Mouse (Mus musculus) forebrain, embryonic 16.5 days (tissue): Measurements from ENCODE around the gene Gm13290. TPM values are rescaled to one million over a fixed set of nuclear protein-coding genes. Genes with fewer than 3 reads are reported as not detected.
"Not testable (repeated sequence)": the region's sequence is repeated elsewhere in the genome, so short reads cannot be mapped to it uniquely, and the experiment has no call there.

ENCODE experiments used
- ATAC-seq: fragments of 200-750 bp; cut with Nextera tagmentation; 2 replicates; pipeline ENCODE4 v1.8.0; 2017; ENCODE audit warnings: mild to moderate bottlenecking, moderate library complexity
- H3K27ac ChIP-seq: fragments of 300-500 bp; sonication (generic); 2 replicates; pipeline ENCODE4 v1.5.1; 2014; ENCODE audit warnings: low read length, control low read depth
- H3K27me3 ChIP-seq: fragments of 300-500 bp; sonication (generic); replicated peaks from 2 replicates; pipeline ENCODE4 v1.6.1; 2014; ENCODE audit warnings: low read length; ENCODE audit not compliant: control insufficient read depth, insufficient read depth
- H3K36me3 ChIP-seq: fragments of 300-500 bp; sonication (generic); 2 replicates; pipeline ENCODE4 v1.6.1; 2014; ENCODE audit not compliant: control insufficient read depth, insufficient read depth
- H3K4me1 ChIP-seq: fragments of 300-500 bp; sonication (generic); replicated peaks from 2 replicates; pipeline ENCODE4 v1.6.1; 2014; ENCODE audit warnings: low read length; ENCODE audit not compliant: control insufficient read depth, insufficient read depth
- H3K4me2 ChIP-seq: fragments of 300-500 bp; sonication (generic); 2 replicates; pipeline ENCODE4 v1.6.1; 2014; ENCODE audit warnings: mild to moderate bottlenecking, low read length, control low read depth
- H3K4me3 ChIP-seq: fragments of 300-500 bp; sonication (generic); replicated peaks from 2 replicates; pipeline ENCODE4 v1.5.1; 2014; ENCODE audit warnings: mild to moderate bottlenecking, low read length, control low read depth
- H3K9ac ChIP-seq: fragments of 300-500 bp; sonication (generic); replicated peaks from 2 replicates; pipeline ENCODE4 v1.6.1; 2014; ENCODE audit warnings: low read depth, low read length, control low read depth
- H3K9me3 ChIP-seq: fragments of 300-500 bp; sonication (generic); 2 replicates; pipeline ENCODE4 v1.6.1; 2016; ENCODE audit warnings: low read length; ENCODE audit not compliant: control insufficient read depth
- WGBS: fragments of 180-500 bp; shearing (Covaris S2); extraction: QIAGEN DNeasy Blood & Tissue Kit; methylation state at CpG from one replicate; pipeline ENCODE4 v1.1.7; 2014; 5-methylcytosine and 5-hydroxymethylcytosine counted together
- polyA plus RNA-seq: library from polyadenylated mRNA; unstranded; fragments of >200 nt; fragmentation: Nextera tagmentation; extraction: Ambion mirVana; gene quantifications from 2 replicates; pipeline ENCODE4 v1.2.1, GENCODE M21; 2015

Gene Gm13290
- polyA plus RNA-seq, 1 experiment from 2014 or later: not detected

- not testable (repeated sequence) for H3K9ac ChIP-seq
Measured at GRCm38 (mm10) chr4:88799365-88799764, 25.7 kb downstream of the Gm13290 start, which contains the start of gene Gm13285. Gene Gm13285 (plus strand): TSS chr4:88799665.

GRCm38 (mm10) chr4:88802954-88803353 lies 29.3 kb downstream of the Gm13290 start, which contains the start of gene Gm13287:
Gene Gm13287 (plus strand): TSS chr4:88803254.
- not testable (repeated sequence) for H3K4me2 ChIP-seq, H3K9ac ChIP-seq, H3K4me1 ChIP-seq, ATAC-seq, H3K4me3 ChIP-seq, H3K36me3 ChIP-seq, H3K27ac ChIP-seq, H3K9me3 ChIP-seq, H3K27me3 ChIP-seq
- WGBS: no CpG with 5 or more reads among the region's 29 CpGs

More at GRCm38 (mm10) chr4:88799365-88799764, 25.7 kb downstream of the Gm13290 start, which contains the start of gene Gm13285:
- not testable (repeated sequence) for H3K27me3 ChIP-seq, H3K4me1 ChIP-seq, H3K36me3 ChIP-seq, H3K9me3 ChIP-seq, H3K27ac ChIP-seq, ATAC-seq, H3K4me2 ChIP-seq, H3K4me3 ChIP-seq
- 33% methylated on average over 1 of the region's 7 CpGs for WGBS

- not testable (repeated sequence) for H3K27ac ChIP-seq, ATAC-seq, H3K27me3 ChIP-seq, H3K9me3 ChIP-seq, H3K9ac ChIP-seq, H3K36me3 ChIP-seq, H3K4me1 ChIP-seq
- no CpG with 5 or more reads among the region's 8 CpGs for WGBS
- Histone ChIP-seq H3K4me3 (0 out of 2 replicates have a peak within 1 kb of the TSS, but pooled peaks have one; percentile 20), H3K4me2 (peak within 1 kb of the TSS; percentile 31; the same call in 1 of the 2 replicates)
Measured at GRCm38 (mm10) chr4:88805231-88805630, 31.6 kb downstream of the Gm13290 start, which contains the start of gene Gm13288. Gene Gm13288 (plus strand): TSS chr4:88805531.

GRCm38 (mm10) chr4:88805761-88806160 lies 32.1 kb downstream of the Gm13290 start:
- H3K9me3 ChIP-seq, H3K27me3 ChIP-seq, H3K4me1 ChIP-seq, ATAC-seq, H3K27ac ChIP-seq, H3K9ac ChIP-seq, H3K36me3 ChIP-seq: not testable (repeated sequence)
- Histone ChIP-seq H3K4me3 (0 out of 2 replicates have a peak overlapping the region, but pooled peaks have one; percentile 20), H3K4me2 (peak overlapping the region; percentile 31; the same call in 1 of the 2 replicates)
- WGBS: 0% methylated on average over 12 of the region's 34 CpGs

GRCm38 (mm10) chr4:88815928-88816327 lies 42.3 kb downstream of the Gm13290 start, which contains the start of gene Ifna7:
Gene Ifna7 (plus strand): TSS chr4:88816228.
- 73% methylated on average over 3 of the region's 3 CpGs for WGBS

GRCm38 (mm10) chr4:88819659-88820058 lies 46.0 kb downstream of the Gm13290 start, which contains the start of gene Ifna11:
Gene Ifna11 (plus strand): TSS chr4:88819959.
- no peak within 1 kb of the TSS for H3K27ac ChIP-seq

More at GRCm38 (mm10) chr4:88815928-88816327, 42.3 kb downstream of the Gm13290 start, which contains the start of gene Ifna7:
- Histone ChIP-seq H3K4me3 (no peak within 1 kb of the TSS), H3K9ac (no peak within 1 kb of the TSS), H3K4me2 (no peak within 1 kb of the TSS), H3K4me1 (no peaks in the 10 kb centered on the region), H3K27me3 (no peaks in the 10 kb centered on the region), H3K9me3 (no peaks in the 10 kb centered on the region), H3K36me3 (no peaks in the 10 kb centered on the region), H3K27ac (no peak within 1 kb of the TSS)
- no peak for ATAC-seq

GRCm38 (mm10) chr4:88822995-88823394 lies 49.4 kb downstream of the Gm13290 start:
- WGBS: 23% methylated on average over 4 of the region's 4 CpGs
- Histone ChIP-seq H3K36me3 (no peaks in the 10 kb centered on the region), H3K9ac (no peak overlapping the region), H3K27ac (no peak overlapping the region), H3K27me3 (no peaks in the 10 kb centered on the region), H3K4me1 (no peaks in the 10 kb centered on the region), H3K4me3 (no peak overlapping the region), H3K9me3 (no peaks in the 10 kb centered on the region), H3K4me2 (no peak overlapping the region)
- no peak for ATAC-seq

More at GRCm38 (mm10) chr4:88819659-88820058, 46.0 kb downstream of the Gm13290 start, which contains the start of gene Ifna11:
- Histone ChIP-seq H3K36me3 (no peaks in the 10 kb centered on the region), H3K27me3 (no peaks in the 10 kb centered on the region), H3K9me3 (no peaks in the 10 kb centered on the region), H3K4me2 (no peak within 1 kb of the TSS), H3K4me1 (no peaks in the 10 kb centered on the region), H3K9ac (no peak within 1 kb of the TSS), H3K4me3 (no peak within 1 kb of the TSS)
- 86% methylated on average over 1 of the region's 1 CpGs for WGBS
- no peak for ATAC-seq

Other genes starting within 250 kb of the Gm13290 start
- not detected in 2 replicates for gene Ifna15, start 215.6 kb upstream of the Gm13290 start, polyA plus RNA-seq
- gene Ifna14, start 202.0 kb upstream of the Gm13290 start, polyA plus RNA-seq: not detected in 2 replicates
- not detected in 2 replicates for gene Ifna9, start 181.4 kb upstream of the Gm13290 start, polyA plus RNA-seq
- gene Ifna12, start 170.5 kb upstream of the Gm13290 start, polyA plus RNA-seq: not detected in 2 replicates
- not detected in 2 replicates for gene C87499, start 139.4 kb upstream of the Gm13290 start, polyA plus RNA-seq
- not detected in 2 replicates for gene Ifna13, start 129.4 kb upstream of the Gm13290 start, polyA plus RNA-seq
- not detected in 2 replicates for gene Ifna16, start 96.9 kb upstream of the Gm13290 start, polyA plus RNA-seq
- not detected in 2 replicates for gene Ifna2, start 89.9 kb upstream of the Gm13290 start, polyA plus RNA-seq
- gene Ifnab, start 82.5 kb upstream of the Gm13290 start, polyA plus RNA-seq: not detected in 2 replicates
- gene Gm26566, start 52.0 kb upstream of the Gm13290 start, polyA plus RNA-seq: 1.2 and 1.4 TPM in 2 replicates
- gene Klhl9, start 51.4 kb upstream of the Gm13290 start, polyA plus RNA-seq: 122 and 135 TPM in 2 replicates
- not detected in 2 replicates for gene Gm13271, start 19.0 kb upstream of the Gm13290 start, polyA plus RNA-seq
- gene Gm13283, start 13.7 kb upstream of the Gm13290 start, polyA plus RNA-seq: 0.16 TPM in 1 of 2 replicates, not detected in the other
- gene Gm13289, start 3.1 kb downstream of the Gm13290 start, polyA plus RNA-seq: not detected in 2 replicates
- not detected in 2 replicates for gene Gm13272, start 6.0 kb downstream of the Gm13290 start, polyA plus RNA-seq
- gene Ifnz, start 8.3 kb downstream of the Gm13290 start, polyA plus RNA-seq: not detected in 2 replicates
- not detected in 2 replicates for gene Gm13276, start 11.9 kb downstream of the Gm13290 start, polyA plus RNA-seq
- not detected in 2 replicates for gene Gm13277, start 14.8 kb downstream of the Gm13290 start, polyA plus RNA-seq
- gene Gm13278, start 17.7 kb downstream of the Gm13290 start, polyA plus RNA-seq: not detected in 2 replicates
- not detected in 2 replicates for gene Gm13275, start 20.7 kb downstream of the Gm13290 start, polyA plus RNA-seq
- gene Gm13279, start 23.6 kb downstream of the Gm13290 start, polyA plus RNA-seq: not detected in 2 replicates
- gene Gm13285, start 25.8 kb downstream of the Gm13290 start, polyA plus RNA-seq: not detected in 2 replicates
- gene Gm13287, start 29.4 kb downstream of the Gm13290 start, polyA plus RNA-seq: not detected in 2 replicates
- not detected in 2 replicates for gene Gm13288, start 31.7 kb downstream of the Gm13290 start, polyA plus RNA-seq
- not detected in 2 replicates for gene Ifna7, start 42.4 kb downstream of the Gm13290 start, polyA plus RNA-seq
- gene Ifna11, start 46.1 kb downstream of the Gm13290 start, polyA plus RNA-seq: not detected in 2 replicates
- gene Ifna6, start 53.6 kb downstream of the Gm13290 start, polyA plus RNA-seq: not detected in 2 replicates
- gene Ifna5, start 61.7 kb downstream of the Gm13290 start, polyA plus RNA-seq: not detected in 2 replicates
- not detected in 2 replicates for gene Ifna4, start 68.0 kb downstream of the Gm13290 start, polyA plus RNA-seq
- not detected in 2 replicates for gene Ifna1, start 76.3 kb downstream of the Gm13290 start, polyA plus RNA-seq
- gene Ifne, start 106.4 kb downstream of the Gm13290 start, polyA plus RNA-seq: not detected in 2 replicates